Mouse (Mus musculus): ENCODE measurements at regions not wholly inside any gene's neighbourhood (a gene's known extent, or its start where the extent isn't known, plus 50 kb on each side); places are given as distances from the start of the nearest gene placed in this dataset.

DNA sequence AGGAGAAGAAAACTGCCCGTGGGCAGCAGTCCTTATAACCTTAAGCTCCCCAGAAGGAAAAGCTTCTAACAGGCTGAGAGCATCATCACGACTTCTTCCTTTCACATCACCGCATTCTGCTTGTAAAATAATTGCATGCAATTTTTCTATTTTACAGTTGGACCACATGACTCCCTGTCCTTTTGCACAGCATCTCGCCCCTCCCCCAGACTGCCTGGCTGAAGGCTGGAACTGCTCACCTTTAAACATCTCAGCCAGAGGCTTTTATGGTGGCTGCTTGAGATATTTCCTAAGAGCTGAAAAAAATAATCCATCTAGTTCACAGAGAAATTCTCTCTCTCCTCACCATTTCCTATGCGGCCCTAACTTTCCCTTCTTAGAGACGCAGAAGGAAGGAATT lies 164.4 kb upstream of the Itga1 start:
- DNase-seq (ENCODE audit: low read depth, low spot score): no peak

GRCm38 (mm10) chr13:115257345-115257744 lies 155.6 kb upstream of the Itga1 start:
- DNase-seq (ENCODE audit: low read depth, low spot score): no peak

DNA sequence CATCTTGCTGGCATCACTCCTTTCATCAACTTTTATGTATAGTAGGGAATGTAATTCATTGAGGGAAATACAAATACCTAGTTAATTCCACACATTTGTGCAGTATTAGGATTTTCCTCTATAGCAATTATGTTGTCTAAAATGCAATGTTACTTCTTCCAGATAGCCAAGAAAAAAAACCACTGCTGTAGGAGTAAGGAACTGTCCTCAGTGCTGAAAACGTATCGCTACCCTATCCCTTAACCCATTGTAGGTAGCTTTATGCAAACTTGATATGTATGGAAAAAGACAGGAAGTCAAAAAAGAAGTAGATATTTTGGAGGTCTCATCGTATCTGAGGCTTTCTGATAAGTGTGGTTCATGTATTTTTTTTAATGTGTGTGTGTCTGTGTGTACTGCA lies 150.8 kb upstream of the Itga1 start:
- peak; percentile 7 for DNase-seq (ENCODE audit: low read depth, low spot score)

DNA sequence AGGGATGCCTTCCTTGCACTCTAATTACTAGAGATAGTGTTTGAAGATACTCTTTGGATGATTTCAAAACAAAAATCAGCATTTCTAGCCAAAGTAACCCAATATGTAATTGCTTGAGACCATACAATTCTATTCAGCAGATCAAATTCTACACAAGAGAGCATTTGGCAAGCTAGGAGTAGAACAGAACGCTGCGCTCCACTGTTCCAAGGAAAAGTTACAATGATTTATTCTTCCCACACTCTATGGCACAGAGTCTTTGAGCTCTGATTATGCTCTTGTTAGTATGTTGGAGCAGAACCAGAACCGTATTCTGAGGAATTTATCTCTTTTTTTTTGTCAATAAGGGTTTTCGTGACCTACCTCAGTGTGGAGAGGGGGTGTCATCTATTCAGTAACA lies 130.2 kb upstream of the Itga1 start:
- no peak for DNase-seq (ENCODE audit: low read depth, low spot score)

DNA sequence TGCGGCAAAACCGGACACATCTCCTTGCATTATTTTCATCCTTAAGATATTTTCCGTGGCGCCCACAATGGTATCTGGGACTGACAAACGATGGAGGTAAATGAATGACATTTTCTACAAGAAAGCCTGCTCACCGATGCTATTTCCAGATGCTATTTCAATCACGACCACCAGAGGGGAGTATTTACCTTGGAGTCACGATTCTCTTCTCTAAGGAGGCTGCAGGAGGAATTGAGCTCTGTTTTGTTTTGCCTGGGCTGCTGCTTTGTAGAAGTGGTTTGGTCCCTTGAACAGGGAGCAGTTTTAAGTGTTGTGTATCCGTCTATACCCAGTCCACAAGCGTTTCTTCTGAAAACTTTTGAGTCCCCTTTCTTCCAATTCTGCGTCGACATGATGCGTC lies 128.7 kb upstream of the Itga1 start:
- peak; percentile 65 for DNase-seq (ENCODE audit: low read depth, low spot score)

- DNase-seq (ENCODE audit: low read depth, low spot score): no peak
Observed at GRCm38 (mm10) chr13:115226824-115227223, 125.1 kb upstream of the Itga1 start.

DNA sequence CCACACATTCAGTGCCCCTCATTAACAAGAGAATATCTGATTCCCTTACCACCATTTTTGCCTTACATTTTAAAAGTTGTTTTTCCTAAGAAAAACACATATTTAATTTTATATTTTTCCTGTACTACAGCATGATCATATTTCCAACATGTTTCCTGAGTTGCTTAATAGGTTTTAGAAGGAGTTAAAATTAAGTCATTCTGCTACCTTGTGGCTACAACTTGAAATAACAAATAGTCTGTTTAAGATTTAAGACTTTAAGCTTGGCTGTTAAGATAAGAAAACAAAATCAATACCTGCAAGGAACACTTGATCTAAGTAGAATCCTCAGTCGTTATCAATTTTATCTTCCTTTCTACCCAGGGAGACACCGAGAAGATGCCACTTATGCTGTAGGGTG lies 117.9 kb upstream of the Itga1 start:
- no peak for DNase-seq (ENCODE audit: low read depth, low spot score)

DNA sequence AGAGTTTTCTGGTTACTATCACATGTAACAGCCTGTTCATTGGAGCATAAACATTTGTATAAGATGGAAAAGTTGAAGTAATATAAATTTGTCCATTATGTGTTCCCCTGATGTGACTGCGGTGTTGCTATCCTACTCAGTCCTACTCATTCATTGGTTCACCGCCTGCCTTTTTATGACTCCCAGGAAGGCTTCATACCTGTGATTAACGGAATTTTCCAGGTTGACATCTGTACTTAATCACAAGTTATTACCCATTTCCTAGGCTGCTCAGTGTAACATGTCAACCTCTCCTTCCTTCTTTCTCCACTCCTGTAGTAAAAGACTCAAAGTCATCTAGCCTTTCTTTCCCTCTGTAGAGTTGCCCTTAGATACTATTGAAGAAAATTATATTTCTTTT lies 109.5 kb upstream of the Itga1 start:
- DNase-seq (ENCODE audit: low read depth, low spot score): no peak

GRCm38 (mm10) chr13:115210643-115211208 lies 109.0 kb upstream of the Itga1 start:
- no peak for DNase-seq (ENCODE audit: low read depth, low spot score)

- no peak for DNase-seq (ENCODE audit: low read depth, low spot score)
Observed at GRCm38 (mm10) chr13:115209402-115210192, 107.8 kb upstream of the Itga1 start.

- no peak for DNase-seq (ENCODE audit: low read depth, low spot score)
Observed at GRCm38 (mm10) chr13:115206723-115207122, 105.0 kb upstream of the Itga1 start.

- no peak for DNase-seq (ENCODE audit: low read depth, low spot score)
Observed at GRCm38 (mm10) chr13:115199166-115199565, 97.4 kb upstream of the Itga1 start.

- DNase-seq (ENCODE audit: low read depth, low spot score): no peak
Observed at GRCm38 (mm10) chr13:115188066-115188465, 86.3 kb upstream of the Itga1 start.

DNA sequence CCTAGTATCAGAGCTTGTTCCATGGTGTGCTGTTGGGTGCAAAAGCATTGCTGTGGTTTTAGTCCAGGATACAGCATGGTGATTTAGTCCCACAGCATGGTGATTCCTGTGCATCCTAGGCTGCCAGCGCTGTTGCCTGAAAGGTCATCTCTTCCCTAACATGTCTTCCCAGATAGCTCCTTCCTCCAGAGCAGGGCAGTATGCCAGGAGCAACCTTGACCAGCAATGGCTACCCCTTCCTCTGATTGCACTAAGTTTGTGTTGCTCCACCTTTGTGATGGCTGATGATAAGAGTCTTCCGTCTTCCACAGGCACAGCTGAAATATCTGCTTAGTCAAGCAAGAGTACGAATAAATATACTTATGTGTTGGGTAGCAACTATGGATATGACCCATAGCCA lies 85.6 kb upstream of the Itga1 start:
- no peak for DNase-seq (ENCODE audit: low read depth, low spot score)

- DNase-seq (ENCODE audit: low read depth, low spot score): no peak
Observed at GRCm38 (mm10) chr13:115182211-115182870, 80.6 kb upstream of the Itga1 start.

- no peak for DNase-seq (ENCODE audit: low read depth, low spot score)
Observed at GRCm38 (mm10) chr13:115178175-115178917, 76.6 kb upstream of the Itga1 start.

DNA sequence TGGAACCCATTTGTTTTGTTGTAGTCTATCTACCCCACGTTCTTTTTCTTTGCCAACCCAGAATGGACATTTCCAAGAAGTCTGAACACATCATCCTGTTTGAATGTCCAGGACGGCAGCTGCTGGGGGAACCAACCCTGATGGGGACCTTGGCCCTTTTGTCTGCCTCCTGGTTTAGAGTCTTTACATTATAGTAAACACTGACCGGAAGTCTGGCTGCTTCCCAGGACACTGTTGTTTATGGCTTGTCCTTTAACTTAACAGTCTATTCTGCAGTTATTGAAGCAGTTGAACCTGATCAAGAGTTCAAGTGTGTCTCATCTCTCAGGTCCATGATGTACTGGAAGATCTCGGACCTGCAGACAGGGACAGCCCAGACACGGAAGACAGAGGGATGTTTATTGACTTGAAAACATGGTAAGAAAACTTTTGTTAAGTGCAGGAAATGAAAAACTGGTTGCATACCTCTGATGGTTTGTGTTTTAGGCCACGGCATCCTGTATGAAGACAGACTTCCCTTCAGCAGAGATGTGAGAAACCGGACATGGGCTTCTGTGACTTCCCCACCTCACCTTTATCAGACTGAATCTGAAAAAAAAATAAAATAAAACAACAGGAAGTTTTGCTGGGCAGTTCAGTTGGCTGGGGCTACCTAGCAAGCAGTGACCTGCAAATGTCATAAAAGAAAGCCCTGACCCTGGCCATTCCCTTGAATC lies 69.7 kb upstream of the Itga1 start:
- no peak for DNase-seq (ENCODE audit: low read depth, low spot score)

- DNase-seq (ENCODE audit: low read depth, low spot score): no peak
Observed at GRCm38 (mm10) chr13:115165981-115166380, 64.2 kb upstream of the Itga1 start.

DNA sequence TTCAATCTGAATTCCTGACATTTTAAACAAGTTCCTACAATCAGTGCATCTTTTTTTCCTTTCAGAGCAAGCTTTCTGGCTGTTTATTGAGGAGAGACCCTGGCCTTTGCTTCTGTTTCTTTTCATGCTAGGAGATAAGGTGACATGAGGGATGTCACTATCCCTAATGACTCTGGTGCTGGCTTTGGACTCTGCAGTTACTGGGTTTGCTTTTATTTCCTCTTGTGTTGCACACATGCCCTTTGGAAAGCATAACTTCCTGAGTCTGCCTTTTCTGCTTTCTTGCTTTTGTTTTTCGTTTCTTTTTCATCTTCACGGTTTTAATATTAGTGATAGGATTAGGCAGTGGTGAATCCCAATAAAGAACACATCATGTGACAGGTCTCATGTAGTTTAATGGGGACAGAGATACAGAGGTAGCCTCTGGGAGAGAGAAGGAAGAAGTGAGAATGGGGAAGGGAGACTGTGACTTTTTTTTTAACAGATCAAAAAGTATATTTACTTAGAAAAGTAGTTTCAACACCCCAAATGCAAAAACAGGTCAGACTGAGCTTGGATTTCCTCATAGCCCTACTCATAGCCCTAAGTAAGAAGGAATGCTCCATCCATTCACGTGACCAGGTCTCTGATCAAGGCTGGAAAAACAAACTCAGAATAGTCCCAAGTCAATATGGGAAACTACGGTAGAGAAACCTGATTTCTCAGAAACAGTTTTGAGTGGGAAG lies 61.1 kb upstream of the Itga1 start:
- DNase-seq (ENCODE audit: low read depth, low spot score): no peak

DNA sequence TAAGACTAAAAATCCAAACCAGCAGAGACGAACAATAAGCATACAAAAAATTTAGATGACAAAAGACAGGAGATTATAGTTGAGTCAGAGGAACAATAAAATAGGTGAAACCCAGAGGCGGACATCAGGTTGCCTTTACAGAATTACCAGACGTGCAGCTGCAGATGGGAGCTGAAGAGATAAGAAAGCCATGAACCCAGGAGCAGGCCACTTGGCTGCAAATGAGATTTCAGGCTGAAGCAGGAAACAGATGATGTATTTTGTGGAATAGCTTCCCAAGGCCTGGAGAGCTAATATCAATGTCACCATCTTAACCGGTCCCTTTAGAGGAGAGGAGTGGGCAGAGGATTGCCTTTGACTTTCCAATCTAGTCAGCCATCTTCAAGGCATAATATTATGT lies 57.6 kb upstream of the Itga1 start:
- no peak for DNase-seq (ENCODE audit: low read depth, low spot score)
